Mouse (Mus musculus): ENCODE measurements around the gene Azin2. TPM values are rescaled to one million over a fixed set of nuclear protein-coding genes. Genes with fewer than 3 reads are reported as not detected.

The Azin2 gene
- total RNA-seq, 1 experiment from 2014 or later = not detected

DNA sequence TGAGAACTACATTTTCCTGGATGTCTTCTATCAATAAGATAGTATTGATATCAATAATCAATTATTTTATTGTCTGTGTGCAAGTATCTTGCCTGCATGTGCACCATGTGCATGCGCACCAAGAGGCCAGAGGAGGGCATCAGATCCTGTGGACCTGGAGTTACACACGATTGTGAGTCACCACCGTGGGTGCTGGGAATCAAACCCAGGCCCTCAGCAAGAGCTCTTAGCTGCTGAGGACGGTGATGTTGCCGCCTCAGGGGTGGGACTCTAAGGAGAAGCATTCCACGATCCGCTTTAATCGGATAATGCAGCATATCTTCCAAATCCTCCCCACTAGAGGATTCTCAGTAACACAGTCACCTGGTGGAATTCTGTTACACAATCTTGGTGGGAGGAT, 76.7 kb downstream of the Azin2 start:
- no peak for ATAC-seq (ENCODE audit: extremely low read depth, insufficient number of reproducible peaks, low FRiP score, poor library complexity, severe bottlenecking)

- ATAC-seq (ENCODE audit: extremely low read depth, insufficient number of reproducible peaks, low FRiP score, poor library complexity, severe bottlenecking) = no peak
Measured at GRCm38 (mm10) chr4:128884711-128885095, 77.5 kb downstream of the Azin2 start.

GRCm38 (mm10) chr4:128883801-128884710, 78.2 kb downstream of the Azin2 start:
- no peak for ATAC-seq (ENCODE audit: extremely low read depth, insufficient number of reproducible peaks, low FRiP score, poor library complexity, severe bottlenecking)

GRCm38 (mm10) chr4:128883379-128883781, 78.9 kb downstream of the Azin2 start, which contains the start of gene Trim62:
Gene Trim62 (plus strand): TSS chr4:128883580.
- ATAC-seq (ENCODE audit: extremely low read depth, insufficient number of reproducible peaks, low FRiP score, poor library complexity, severe bottlenecking) = no peak

Other genes starting within 250 kb of the Azin2 start
- gene A3galt2, start 207.1 kb downstream of the Azin2 start, total RNA-seq (2017) = 0.25 and 0.81 TPM in 2 replicates
- 7.8 and 8.8 TPM in 2 replicates for gene Zfp362, start 156.4 kb downstream of the Azin2 start, total RNA-seq (2017)
- 0.58 and 0.86 TPM in 2 replicates for gene Trim62, start 78.9 kb downstream of the Azin2 start, total RNA-seq (2017)
- gene Ak2, start 29.5 kb upstream of the Azin2 start, total RNA-seq (2017) = 36.3 and 40.5 TPM in 2 replicates
- 196 and 238 TPM in 2 replicates for gene Rnf19b, start 95.8 kb upstream of the Azin2 start, total RNA-seq (2017)
- gene Tmem54, start 143.1 kb upstream of the Azin2 start, total RNA-seq (2017) = not detected in 2 replicates
- gene Hpca, start 159.6 kb upstream of the Azin2 start, total RNA-seq (2017) = not detected in 2 replicates
- gene Fndc5, start 174.6 kb upstream of the Azin2 start, total RNA-seq (2017) = not detected in 2 replicates
- gene S100pbp, start 227.3 kb upstream of the Azin2 start, total RNA-seq (2017) = 33.0 and 44.8 TPM in 2 replicates
- 26.3 and 31.4 TPM in 2 replicates for gene Yars, start 227.3 kb upstream of the Azin2 start, total RNA-seq (2017)